Mouse (Mus musculus): ENCODE results near the gene Gm5129. TPM values are rescaled to one million over a fixed set of nuclear protein-coding genes. Genes with fewer than 3 reads are reported as not detected.
A peak's percentile ranks its signal among the peaks of the same experiment; 100 is the strongest.
"Not testable (repeated sequence)": the region's sequence is repeated elsewhere in the genome, so short reads cannot be mapped to it uniquely, and the experiment has no call there.

Gm5129 gene
- polyA plus RNA-seq, 1 experiment from 2014 or later = not detected

DNA sequence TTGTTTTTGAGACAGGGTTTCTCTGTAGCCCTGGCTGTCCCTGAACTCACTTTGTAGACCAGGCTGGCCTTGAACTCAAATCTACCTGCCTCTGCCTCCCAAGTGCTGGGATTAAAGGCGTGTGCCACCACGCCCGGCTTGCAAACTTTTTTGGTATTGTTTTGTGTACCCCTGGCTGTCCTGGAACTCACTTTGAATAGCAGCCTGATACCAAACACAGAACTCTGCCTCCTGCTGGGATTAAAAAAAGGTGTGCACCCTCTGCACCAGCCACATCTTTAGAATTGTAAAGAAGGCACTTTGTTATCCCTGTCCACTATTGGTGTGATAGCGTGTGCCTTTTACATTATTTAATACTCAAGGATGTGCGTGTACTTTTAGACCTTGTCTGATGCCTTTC is 1.7 kb upstream of the Gm5129 start:
- Histone ChIP-seq H3K36me3 (ENCODE audit: control insufficient read depth, insufficient read depth, low read length) (no peaks in the 10 kb centered on the region), H3K9me3 (ENCODE audit: control insufficient read depth, low read length) (no peaks in the 10 kb centered on the region), H3K4me2 (ENCODE audit: low read depth) (peak overlapping the region; percentile 50; the same call in 1 of the 2 replicates), H3K4me1 (ENCODE audit: control insufficient read depth, insufficient read depth, low read length) (peaks cover 3% of the 10 kb centered on the region), H3K27ac (ENCODE audit: low read depth, low read length) (no peak overlapping the region), H3K27me3 (ENCODE audit: control insufficient read depth, insufficient read depth, low read length) (no peaks in the 10 kb centered on the region), H3K4me3 (ENCODE audit: low read depth, low read length) (no peak overlapping the region), H3K9ac (ENCODE audit: low read length) (no peak overlapping the region)
- ATAC-seq (ENCODE audit: insufficient read depth, low FRiP score, low TSS enrichment) (no peak), DNase-seq (ENCODE audit: low spot score) (no peak)
- 88% methylated on average over 5 of the region's 5 CpGs for WGBS

GRCm38 (mm10) chr5:29736942-29737341 is 1.2 kb upstream of the Gm5129 start:
- peak overlapping the region; percentile 91 for H3K9ac ChIP-seq (ENCODE audit: low read length)
- no peaks in the 10 kb centered on the region for H3K36me3 ChIP-seq (ENCODE audit: control insufficient read depth, insufficient read depth, low read length)
- peak overlapping the region; percentile 89 for H3K4me3 ChIP-seq (ENCODE audit: low read depth, low read length)
- H3K27ac ChIP-seq (ENCODE audit: low read depth, low read length) = no peak overlapping the region
- H3K4me2 ChIP-seq (ENCODE audit: low read depth) = peak overlapping the region; percentile 50
- H3K27me3 ChIP-seq (ENCODE audit: control insufficient read depth, insufficient read depth, low read length) = no peaks in the 10 kb centered on the region
- DNase-seq (ENCODE audit: low spot score) = no peak
- no peak for ATAC-seq (ENCODE audit: insufficient read depth, low FRiP score, low TSS enrichment)
- 54% methylated on average over 9 of the region's 9 CpGs for WGBS
- peaks cover 3% of the 10 kb centered on the region for H3K4me1 ChIP-seq (ENCODE audit: control insufficient read depth, insufficient read depth, low read length)
- H3K9me3 ChIP-seq (ENCODE audit: control insufficient read depth, low read length) = no peaks in the 10 kb centered on the region

DNA sequence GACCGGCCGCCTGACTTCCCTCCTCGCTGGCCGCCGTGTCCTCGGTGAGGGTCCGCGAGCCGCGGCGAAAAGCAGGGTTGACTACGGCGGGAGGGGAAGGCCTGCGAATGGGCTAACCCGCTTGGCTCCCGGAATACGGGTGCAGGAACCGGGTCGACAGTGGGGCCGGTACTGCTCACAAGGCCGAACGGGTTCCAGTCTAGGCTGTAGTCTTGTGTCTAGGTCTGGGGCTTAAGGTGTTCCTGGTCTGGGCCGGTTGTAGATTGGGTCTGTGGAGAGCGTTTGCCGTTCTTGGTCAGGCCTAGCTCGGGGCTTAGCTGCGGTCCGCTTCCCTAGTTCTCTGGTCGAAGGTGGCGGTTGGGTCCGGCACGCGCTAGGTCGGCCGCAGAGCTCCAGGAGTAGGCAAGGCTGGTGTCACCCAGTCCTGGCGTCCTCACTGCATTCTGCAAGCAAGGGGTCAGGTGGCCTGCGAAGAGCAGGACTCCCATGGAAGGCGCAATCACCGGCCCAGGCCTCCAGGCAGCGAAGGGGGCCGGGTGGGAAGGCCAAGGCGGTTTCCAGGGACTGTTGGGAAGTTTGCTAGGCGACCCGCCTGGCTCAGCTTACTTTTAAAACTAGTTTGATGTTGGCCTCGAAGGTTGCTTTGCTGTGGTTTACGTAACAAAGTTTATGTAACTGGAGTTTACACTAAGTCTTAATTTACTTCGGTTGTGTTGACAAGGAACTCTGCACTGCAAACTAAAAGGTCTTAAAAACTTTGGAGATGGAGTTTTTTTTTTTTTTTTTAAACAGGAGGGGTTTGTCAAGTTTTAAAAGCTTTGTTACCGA is 551 bp upstream of the Gm5129 start:
- no peaks in the 10 kb centered on the region for H3K36me3 ChIP-seq (ENCODE audit: control insufficient read depth, insufficient read depth, low read length)
- peaks cover 3% of the 10 kb centered on the region for H3K4me1 ChIP-seq (ENCODE audit: control insufficient read depth, insufficient read depth, low read length)
- no peaks in the 10 kb centered on the region for H3K9me3 ChIP-seq (ENCODE audit: control insufficient read depth, low read length)
- H3K27me3 ChIP-seq (ENCODE audit: control insufficient read depth, insufficient read depth, low read length) = no peaks in the 10 kb centered on the region
- peak overlapping the region; percentile 91 for H3K9ac ChIP-seq (ENCODE audit: low read length)
- peak overlapping the region; percentile 89 for H3K4me3 ChIP-seq (ENCODE audit: low read depth, low read length)
- peak; percentile 58 for ATAC-seq (ENCODE audit: insufficient read depth, low FRiP score, low TSS enrichment)
- peak overlapping the region; percentile 50 for H3K4me2 ChIP-seq (ENCODE audit: low read depth)
- DNase-seq (ENCODE audit: low spot score) = peak; percentile 55
- peak overlapping the region; percentile 82 for H3K27ac ChIP-seq (ENCODE audit: low read depth, low read length)
- 2% methylated on average over 47 of the region's 48 CpGs for WGBS

- 59% methylated on average over 6 of the region's 6 CpGs for WGBS
- peak overlapping the region; percentile 91 for H3K9ac ChIP-seq (ENCODE audit: low read length)
- ATAC-seq (ENCODE audit: insufficient read depth, low FRiP score, low TSS enrichment) (peak; percentile 13; the same call in 1 of the 2 replicates), DNase-seq (ENCODE audit: low spot score) (no peak)
- H3K9me3 ChIP-seq (ENCODE audit: control insufficient read depth, low read length) = no peaks in the 10 kb centered on the region
- peak overlapping the region; percentile 82 for H3K27ac ChIP-seq (ENCODE audit: low read depth, low read length)
- peaks cover 3% of the 10 kb centered on the region for H3K4me1 ChIP-seq (ENCODE audit: control insufficient read depth, insufficient read depth, low read length)
- peak overlapping the region; percentile 50 for H3K4me2 ChIP-seq (ENCODE audit: low read depth)
- H3K27me3 ChIP-seq (ENCODE audit: control insufficient read depth, insufficient read depth, low read length) = no peaks in the 10 kb centered on the region
- H3K4me3 ChIP-seq (ENCODE audit: low read depth, low read length) = peak overlapping the region; percentile 89
- no peaks in the 10 kb centered on the region for H3K36me3 ChIP-seq (ENCODE audit: control insufficient read depth, insufficient read depth, low read length)
These were observed 765 bp downstream of the Gm5129 start for GRCm38 (mm10) chr5:29734831-29735510.

DNA sequence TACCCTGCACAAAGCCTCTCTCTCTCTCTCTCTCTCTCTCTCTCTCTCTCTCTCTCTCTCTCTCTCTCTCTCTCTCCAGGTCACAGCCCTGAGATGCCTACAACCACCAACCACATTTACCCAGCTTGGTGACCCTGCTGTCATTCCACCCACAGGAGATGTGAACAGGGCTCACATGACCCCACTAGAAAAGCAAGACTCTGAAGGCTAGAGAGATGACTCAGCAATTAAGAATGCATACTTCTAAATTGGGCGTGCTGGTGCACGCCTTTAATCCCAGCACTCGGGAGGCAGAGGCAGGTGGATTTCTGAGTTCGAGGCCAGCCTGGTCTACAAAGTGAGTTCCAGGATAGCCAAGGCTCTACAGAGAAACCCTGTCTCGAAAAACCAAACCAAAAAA is 9.7 kb downstream of the Gm5129 start:
- not testable (repeated sequence) for H3K27me3 ChIP-seq (ENCODE audit: control insufficient read depth, insufficient read depth, low read length); H3K4me1 ChIP-seq (ENCODE audit: control insufficient read depth, insufficient read depth, low read length); H3K4me2 ChIP-seq (ENCODE audit: low read depth); H3K9ac ChIP-seq (ENCODE audit: low read length); H3K36me3 ChIP-seq (ENCODE audit: control insufficient read depth, insufficient read depth, low read length); H3K9me3 ChIP-seq (ENCODE audit: control insufficient read depth, low read length); H3K4me3 ChIP-seq (ENCODE audit: low read depth, low read length); DNase-seq (ENCODE audit: low spot score); H3K27ac ChIP-seq (ENCODE audit: low read depth, low read length); ATAC-seq (ENCODE audit: insufficient read depth, low FRiP score, low TSS enrichment)
- 88% methylated on average over 5 of the region's 5 CpGs for WGBS

DNA sequence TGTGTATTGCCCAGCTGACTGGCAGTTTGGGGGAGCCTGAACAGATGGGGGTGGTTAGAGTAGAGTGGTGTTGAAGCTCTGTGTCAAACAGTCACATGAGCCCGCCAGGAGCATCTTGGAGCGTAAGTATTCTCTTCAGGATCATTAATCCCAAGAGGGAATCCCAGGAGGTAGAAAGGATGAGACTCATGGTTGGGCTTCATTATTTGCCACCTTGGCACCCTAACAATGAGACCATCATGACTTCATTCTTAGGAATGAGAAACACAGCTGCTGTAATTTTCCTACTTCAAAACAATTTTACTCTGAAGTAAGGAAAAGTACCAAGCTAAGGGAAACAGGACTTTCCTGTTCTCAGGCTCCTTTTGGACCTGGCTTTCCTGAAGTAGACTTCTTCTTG is 10.4 kb downstream of the Gm5129 start:
- no peak overlapping the region for H3K9ac ChIP-seq (ENCODE audit: low read length)
- H3K4me2 ChIP-seq (ENCODE audit: low read depth) = no peak overlapping the region
- H3K9me3 ChIP-seq (ENCODE audit: control insufficient read depth, low read length) = no peaks in the 10 kb centered on the region
- H3K36me3 ChIP-seq (ENCODE audit: control insufficient read depth, insufficient read depth, low read length) = no peaks in the 10 kb centered on the region
- no peak overlapping the region for H3K4me3 ChIP-seq (ENCODE audit: low read depth, low read length)
- DNase-seq (ENCODE audit: low spot score) (no peak), ATAC-seq (ENCODE audit: insufficient read depth, low FRiP score, low TSS enrichment) (no peak)
- no peaks in the 10 kb centered on the region for H3K4me1 ChIP-seq (ENCODE audit: control insufficient read depth, insufficient read depth, low read length)
- H3K27ac ChIP-seq (ENCODE audit: low read depth, low read length) = no peak overlapping the region
- WGBS = 84% methylated on average over 2 of the region's 2 CpGs
- no peaks in the 10 kb centered on the region for H3K27me3 ChIP-seq (ENCODE audit: control insufficient read depth, insufficient read depth, low read length)

GRCm38 (mm10) chr5:29721159-29721558 is 14.6 kb downstream of the Gm5129 start:
- no peaks in the 10 kb centered on the region for H3K9me3 ChIP-seq (ENCODE audit: control insufficient read depth, low read length)
- no peak overlapping the region for H3K27ac ChIP-seq (ENCODE audit: low read depth, low read length)
- H3K36me3 ChIP-seq (ENCODE audit: control insufficient read depth, insufficient read depth, low read length) = no peaks in the 10 kb centered on the region
- 24% methylated on average over 1 of the region's 1 CpGs for WGBS
- ATAC-seq (ENCODE audit: insufficient read depth, low FRiP score, low TSS enrichment) = no peak
- H3K4me2 ChIP-seq (ENCODE audit: low read depth) = no peak overlapping the region
- DNase-seq (ENCODE audit: low spot score) = no peak
- no peaks in the 10 kb centered on the region for H3K27me3 ChIP-seq (ENCODE audit: control insufficient read depth, insufficient read depth, low read length)
- H3K4me1 ChIP-seq (ENCODE audit: control insufficient read depth, insufficient read depth, low read length) = no peaks in the 10 kb centered on the region
- no peak overlapping the region for H3K4me3 ChIP-seq (ENCODE audit: low read depth, low read length)
- no peak overlapping the region for H3K9ac ChIP-seq (ENCODE audit: low read length)

DNA sequence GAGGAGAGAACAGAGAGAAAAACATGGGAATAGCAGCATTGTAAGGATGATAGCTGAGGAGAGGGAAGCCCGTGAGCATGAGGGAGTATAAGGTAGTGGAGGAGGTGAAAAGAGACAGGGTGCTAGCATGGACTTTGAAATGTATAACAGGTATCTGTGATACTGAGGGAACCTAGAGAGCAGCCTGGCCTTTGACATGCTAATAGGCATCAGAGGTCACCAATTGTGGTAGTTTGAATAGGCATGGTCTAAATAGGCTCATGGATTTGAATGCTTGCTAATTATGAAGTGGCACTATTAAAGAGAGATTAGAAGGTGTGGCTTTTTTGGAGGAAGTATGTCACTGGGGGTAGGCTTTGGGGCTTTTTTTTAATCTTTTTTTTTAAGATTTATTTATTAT is 22.8 kb downstream of the Gm5129 start:
- H3K4me2 ChIP-seq (ENCODE audit: low read depth) = no peak overlapping the region
- H3K9ac ChIP-seq (ENCODE audit: low read length) = no peak overlapping the region
- DNase-seq (ENCODE audit: low spot score) (no peak), ATAC-seq (ENCODE audit: insufficient read depth, low FRiP score, low TSS enrichment) (no peak)
- 63% methylated on average over 1 of the region's 1 CpGs for WGBS
- no peaks in the 10 kb centered on the region for H3K27me3 ChIP-seq (ENCODE audit: control insufficient read depth, insufficient read depth, low read length)
- no peak overlapping the region for H3K4me3 ChIP-seq (ENCODE audit: low read depth, low read length)
- H3K36me3 ChIP-seq (ENCODE audit: control insufficient read depth, insufficient read depth, low read length) = no peaks in the 10 kb centered on the region
- no peak overlapping the region for H3K27ac ChIP-seq (ENCODE audit: low read depth, low read length)
- no peaks in the 10 kb centered on the region for H3K4me1 ChIP-seq (ENCODE audit: control insufficient read depth, insufficient read depth, low read length)
- H3K9me3 ChIP-seq (ENCODE audit: control insufficient read depth, low read length) = no peaks in the 10 kb centered on the region

DNA sequence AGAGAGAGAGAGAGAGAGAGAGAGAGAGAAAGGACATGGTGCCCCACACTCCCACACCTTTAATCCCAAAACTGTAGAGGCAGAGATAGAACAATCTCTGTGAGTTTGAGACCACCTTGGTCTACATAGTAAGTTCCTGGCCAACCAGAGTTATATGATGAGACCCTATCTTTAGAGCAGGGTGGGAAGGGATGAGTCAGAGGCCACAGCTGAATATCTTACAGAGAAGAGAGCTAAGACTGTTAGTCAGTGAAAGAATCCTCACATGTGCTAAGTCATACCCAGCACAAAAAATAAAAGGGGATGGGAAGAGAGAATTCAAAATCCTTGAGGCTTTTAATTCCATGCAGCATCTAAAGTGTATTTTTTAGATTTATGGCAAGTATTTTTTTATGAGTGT is 24.1 kb downstream of the Gm5129 start:
- ATAC-seq (ENCODE audit: insufficient read depth, low FRiP score, low TSS enrichment) = no peak
- Histone ChIP-seq H3K36me3 (ENCODE audit: control insufficient read depth, insufficient read depth, low read length) (no peaks in the 10 kb centered on the region), H3K4me3 (ENCODE audit: low read depth, low read length) (no peak overlapping the region), H3K4me2 (ENCODE audit: low read depth) (no peak overlapping the region), H3K9ac (ENCODE audit: low read length) (no peak overlapping the region), H3K27me3 (ENCODE audit: control insufficient read depth, insufficient read depth, low read length) (no peaks in the 10 kb centered on the region), H3K4me1 (ENCODE audit: control insufficient read depth, insufficient read depth, low read length) (no peaks in the 10 kb centered on the region), H3K27ac (ENCODE audit: low read depth, low read length) (no peak overlapping the region), H3K9me3 (ENCODE audit: control insufficient read depth, low read length) (no peaks in the 10 kb centered on the region)
- DNase-seq (ENCODE audit: low spot score) = no peak
